Mouse (Mus musculus): ENCODE results near the gene Sycp3. TPM values are rescaled to one million over a fixed set of nuclear protein-coding genes. Genes with fewer than 3 reads are reported as not detected.
"Not testable (repeated sequence)": the region's sequence is repeated elsewhere in the genome, so short reads cannot be mapped to it uniquely, and the experiment has no call there.

The Sycp3 gene
- polyA plus RNA-seq, 1 experiment from 2014 or later = 0.39 TPM

GRCm38 (mm10) chr10:88451990-88452389 is 7.4 kb upstream of the Sycp3 start:
- 87% methylated on average over 6 of the region's 6 CpGs for WGBS
- no peak for ATAC-seq (ENCODE audit: insufficient number of reproducible peaks, insufficient read depth, low FRiP score, low TSS enrichment, low read depth)
- Histone ChIP-seq H3K4me2 (no peak overlapping the region), H3K4me1 (replicated peaks) (no peaks in the 10 kb centered on the region), H3K36me3 (no peaks in the 10 kb centered on the region), H3K27ac (no peak overlapping the region), H3K9ac (replicated peaks) (no peak overlapping the region), H3K27me3 (no peaks in the 10 kb centered on the region), H3K4me3 (replicated peaks) (no peak overlapping the region), H3K9me3 (no peaks in the 10 kb centered on the region)

- H3K36me3 ChIP-seq = no peaks in the 10 kb centered on the region
- H3K9me3 ChIP-seq = no peaks in the 10 kb centered on the region
- no peak overlapping the region for H3K9ac ChIP-seq (replicated peaks)
- H3K4me3 ChIP-seq (replicated peaks) = no peak overlapping the region
- H3K4me2 ChIP-seq = 0 out of 2 replicates have a peak overlapping the region, but pooled peaks have one; percentile 1
- 33% methylated on average over 6 of the region's 6 CpGs for WGBS
- H3K4me1 ChIP-seq (replicated peaks) = 0 out of 2 replicates have a peak, but pooled peaks cover 3% of the 10 kb centered on the region
- ATAC-seq (ENCODE audit: insufficient number of reproducible peaks, insufficient read depth, low FRiP score, low TSS enrichment, low read depth) = no peak
- no peak overlapping the region for H3K27ac ChIP-seq
- H3K27me3 ChIP-seq = no peaks in the 10 kb centered on the region
Measured at GRCm38 (mm10) chr10:88457816-88458215, 1.6 kb upstream of the Sycp3 start.

- H3K9me3 ChIP-seq = no peaks in the 10 kb centered on the region
- H3K27me3 ChIP-seq = no peaks in the 10 kb centered on the region
- WGBS = 75% methylated on average over 18 of the region's 18 CpGs
- H3K9ac ChIP-seq (replicated peaks) = no peak overlapping the region
- H3K36me3 ChIP-seq = no peaks in the 10 kb centered on the region
- no peak overlapping the region for H3K4me3 ChIP-seq (replicated peaks)
- H3K4me1 ChIP-seq (replicated peaks) = 0 out of 2 replicates have a peak, but pooled peaks cover 3% of the 10 kb centered on the region
- no peak overlapping the region for H3K4me2 ChIP-seq
- no peak overlapping the region for H3K27ac ChIP-seq
- ATAC-seq (ENCODE audit: insufficient number of reproducible peaks, insufficient read depth, low FRiP score, low TSS enrichment, low read depth) = no peak
Measured at GRCm38 (mm10) chr10:88460122-88460820, 902 bp downstream of the Sycp3 start.

GRCm38 (mm10) chr10:88482866-88483265 is 23.5 kb downstream of the Sycp3 start:
- not testable (repeated sequence) for H3K4me3 ChIP-seq (replicated peaks); ATAC-seq (ENCODE audit: insufficient number of reproducible peaks, insufficient read depth, low FRiP score, low TSS enrichment, low read depth); H3K27ac ChIP-seq; H3K4me2 ChIP-seq; H3K27me3 ChIP-seq; H3K9ac ChIP-seq (replicated peaks); H3K9me3 ChIP-seq; H3K4me1 ChIP-seq (replicated peaks)
- 83% methylated on average over 10 of the region's 10 CpGs for WGBS
- H3K36me3 ChIP-seq = peaks cover 15% of the 10 kb centered on the region

GRCm38 (mm10) chr10:88488629-88489028 is 29.3 kb downstream of the Sycp3 start:
- no peak for ATAC-seq (ENCODE audit: insufficient number of reproducible peaks, insufficient read depth, low FRiP score, low TSS enrichment, low read depth)
- peaks cover 15% of the 10 kb centered on the region for H3K36me3 ChIP-seq
- H3K27me3 ChIP-seq = no peaks in the 10 kb centered on the region
- 87% methylated on average over 5 of the region's 5 CpGs for WGBS
- no peak overlapping the region for H3K4me2 ChIP-seq
- no peak overlapping the region for H3K4me3 ChIP-seq (replicated peaks)
- no peaks in the 10 kb centered on the region for H3K9me3 ChIP-seq
- H3K27ac ChIP-seq = no peak overlapping the region
- H3K9ac ChIP-seq (replicated peaks) = no peak overlapping the region
- 0 out of 2 replicates have a peak, but pooled peaks cover 2% of the 10 kb centered on the region for H3K4me1 ChIP-seq (replicated peaks)

GRCm38 (mm10) chr10:88491632-88492031 is 32.3 kb downstream of the Sycp3 start:
- Histone ChIP-seq H3K4me3 (replicated peaks) (no peak overlapping the region), H3K27ac (no peak overlapping the region), H3K4me1 (replicated peaks) (peaks cover 11% of the 10 kb centered on the region), H3K36me3 (no peaks in the 10 kb centered on the region), H3K9ac (replicated peaks) (no peak overlapping the region), H3K9me3 (no peaks in the 10 kb centered on the region), H3K27me3 (no peaks in the 10 kb centered on the region), H3K4me2 (no peak overlapping the region)
- 66% methylated on average over 7 of the region's 7 CpGs for WGBS
- ATAC-seq (ENCODE audit: insufficient number of reproducible peaks, insufficient read depth, low FRiP score, low TSS enrichment, low read depth) = no peak

GRCm38 (mm10) chr10:88492658-88493057 is 33.3 kb downstream of the Sycp3 start:
- Histone ChIP-seq H3K4me1 (replicated peaks) (peaks cover 18% of the 10 kb centered on the region), H3K36me3 (no peaks in the 10 kb centered on the region), H3K27me3 (no peaks in the 10 kb centered on the region), H3K9ac (replicated peaks) (no peak overlapping the region), H3K9me3 (no peaks in the 10 kb centered on the region), H3K4me2 (no peak overlapping the region), H3K27ac (no peak overlapping the region), H3K4me3 (replicated peaks) (no peak overlapping the region)
- 82% methylated on average over 8 of the region's 8 CpGs for WGBS
- ATAC-seq (ENCODE audit: insufficient number of reproducible peaks, insufficient read depth, low FRiP score, low TSS enrichment, low read depth) = no peak

- Histone ChIP-seq H3K4me1 (replicated peaks) (peaks cover 18% of the 10 kb centered on the region), H3K27ac (no peak overlapping the region), H3K36me3 (no peaks in the 10 kb centered on the region), H3K9ac (replicated peaks) (no peak overlapping the region), H3K4me3 (replicated peaks) (no peak overlapping the region), H3K27me3 (no peaks in the 10 kb centered on the region), H3K9me3 (no peaks in the 10 kb centered on the region), H3K4me2 (no peak overlapping the region)
- 76% methylated on average over 4 of the region's 4 CpGs for WGBS
- ATAC-seq (ENCODE audit: insufficient number of reproducible peaks, insufficient read depth, low FRiP score, low TSS enrichment, low read depth) = no peak
Measured at GRCm38 (mm10) chr10:88494959-88495587, 35.7 kb downstream of the Sycp3 start.

GRCm38 (mm10) chr10:88496864-88497564 is 37.6 kb downstream of the Sycp3 start:
- Histone ChIP-seq H3K4me2 (peak overlapping the region; percentile 30; the same call in 1 of the 2 replicates), H3K27me3 (no peaks in the 10 kb centered on the region), H3K9ac (replicated peaks) (no peak overlapping the region), H3K9me3 (no peaks in the 10 kb centered on the region), H3K4me1 (replicated peaks) (peaks cover 30% of the 10 kb centered on the region), H3K27ac (peak overlapping the region; percentile 35; the same call in 1 of the 2 replicates), H3K4me3 (replicated peaks) (no peak overlapping the region), H3K36me3 (no peaks in the 10 kb centered on the region)
- WGBS = 22% methylated on average over 11 of the region's 11 CpGs
- peak; percentile 79; the same call in 1 of the 2 replicates for ATAC-seq (ENCODE audit: insufficient number of reproducible peaks, insufficient read depth, low FRiP score, low TSS enrichment, low read depth)

GRCm38 (mm10) chr10:88499993-88500392 is 40.6 kb downstream of the Sycp3 start:
- WGBS = 71% methylated on average over 5 of the region's 5 CpGs
- H3K4me1 ChIP-seq (replicated peaks) = peaks cover 40% of the 10 kb centered on the region
- H3K4me3 ChIP-seq (replicated peaks) = no peak overlapping the region
- no peak overlapping the region for H3K4me2 ChIP-seq
- no peak overlapping the region for H3K9ac ChIP-seq (replicated peaks)
- H3K36me3 ChIP-seq = no peaks in the 10 kb centered on the region
- no peaks in the 10 kb centered on the region for H3K9me3 ChIP-seq
- H3K27me3 ChIP-seq = no peaks in the 10 kb centered on the region
- H3K27ac ChIP-seq = no peak overlapping the region
- ATAC-seq (ENCODE audit: insufficient number of reproducible peaks, insufficient read depth, low FRiP score, low TSS enrichment, low read depth) = no peak

- Histone ChIP-seq H3K4me2 (no peak overlapping the region), H3K9me3 (no peaks in the 10 kb centered on the region), H3K27me3 (no peaks in the 10 kb centered on the region), H3K9ac (replicated peaks) (no peak overlapping the region), H3K4me3 (replicated peaks) (no peak overlapping the region), H3K36me3 (no peaks in the 10 kb centered on the region), H3K4me1 (replicated peaks) (peaks cover 34% of the 10 kb centered on the region), H3K27ac (no peak overlapping the region)
- ATAC-seq (ENCODE audit: insufficient number of reproducible peaks, insufficient read depth, low FRiP score, low TSS enrichment, low read depth) = no peak
- WGBS = 75% methylated on average over 10 of the region's 10 CpGs
Measured at GRCm38 (mm10) chr10:88501370-88501769, 42.0 kb downstream of the Sycp3 start.
